ENCODE assay signal across 15 mouse cellular contexts in the genomic region with DNA sequence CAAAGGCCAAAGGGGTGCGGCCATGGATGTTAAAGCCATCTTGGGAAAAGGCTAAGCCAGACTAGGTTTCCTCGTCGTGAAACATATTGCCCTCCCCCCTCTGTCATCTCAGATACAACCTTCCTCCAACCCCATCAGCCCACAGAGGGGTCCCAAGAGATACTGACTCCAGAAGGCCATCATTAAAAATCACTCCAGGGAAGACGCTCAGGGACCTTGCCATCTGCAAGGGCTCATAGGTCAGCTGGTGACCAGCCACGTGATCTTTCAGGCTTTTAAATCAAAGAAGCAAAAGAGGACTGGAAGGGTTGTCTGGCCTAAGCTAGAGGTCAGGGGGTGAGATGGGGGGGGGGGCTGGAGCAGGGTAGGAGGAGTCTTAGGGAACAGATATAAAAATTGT. TPM values are rescaled to one million over a fixed set of nuclear protein-coding genes. Genes with fewer than 3 reads are reported as not detected.
DNase-seq lines count a peak whose midpoint lies in the region; ATAC-seq and TF ChIP-seq lines count a peak whose summit lies in the region.
"Had no signal": no experiment of that assay in that cellular context is flagged by ENCODE, and none has a peak within 500 bp of the region (broad histone marks: within the 10 kb centered on the region; RNA-seq: fewer than 3 reads in every experiment).

No protein-coding gene starts in this region.

- H3K36me3 ChIP-seq in kidney, adult 2 months (ENCODE audit: control insufficient read depth, insufficient read depth, low read length), result no peaks in the 10 kb centered on the region
- H3K36me3 ChIP-seq in midbrain, embryonic 11.5 days (ENCODE audit: control insufficient read depth, insufficient read depth, low read length), result no peaks in the 10 kb centered on the region
- H3K36me3 ChIP-seq in midbrain, postnatal 0 days (ENCODE audit: insufficient read depth, low read length), result no peaks in the 10 kb centered on the region
- H3K36me3 ChIP-seq in limb, embryonic 13.5 days, result peaks cover 8% of the 10 kb centered on the region; the same call in 1 of the 2 replicates

- no peak overlapping the region for H3K27ac ChIP-seq in cerebellum, adult 2 months (ENCODE audit: insufficient read depth, low read length)
- H3K27ac ChIP-seq in kidney, adult 2 months (ENCODE audit: insufficient read depth, low read depth, low read length), result no peak overlapping the region
- H3K27ac ChIP-seq in midbrain, embryonic 11.5 days (ENCODE audit: low read depth, low read length), result no peak overlapping the region
- H3K27ac ChIP-seq in midbrain, postnatal 0 days (ENCODE audit: low read depth, low read length), result no peak overlapping the region
- H3K27ac ChIP-seq in limb, embryonic 13.5 days, result peak overlapping the region; percentile 72
- H3K27ac ChIP-seq: forebrain, embryonic 12.5 days; hindbrain, embryonic 12.5 days had no signal

- no peaks in the 10 kb centered on the region for H3K9me3 ChIP-seq in midbrain, embryonic 11.5 days (ENCODE audit: control insufficient read depth, low read length)
- H3K9me3 ChIP-seq in midbrain, postnatal 0 days (ENCODE audit: low read length), result no peaks in the 10 kb centered on the region
- H3K9me3 ChIP-seq in limb, embryonic 13.5 days, result no peaks in the 10 kb centered on the region
- H3K9me3 ChIP-seq: forebrain, embryonic 12.5 days; hindbrain, embryonic 12.5 days had no signal

- H3K4me2 ChIP-seq in midbrain, embryonic 11.5 days, result no peak overlapping the region
- no peak overlapping the region for H3K4me2 ChIP-seq in midbrain, postnatal 0 days (ENCODE audit: low read depth, low read length, poor library complexity, severe bottlenecking)
- H3K4me2 ChIP-seq in limb, embryonic 13.5 days (replicated peaks), result peak overlapping the region; percentile 48; the same call in 1 of the 2 replicates
- H3K4me2 ChIP-seq: forebrain, embryonic 12.5 days; hindbrain, embryonic 12.5 days had no signal

- 0 out of 2 replicates have a peak, but pooled peaks have one; percentile 54 for ATAC-seq in midbrain, embryonic 11.5 days (ENCODE audit: low FRiP score)
- ATAC-seq in midbrain, postnatal 0 days (ENCODE audit: low FRiP score), result no peak
- no peak for ATAC-seq in limb, embryonic 13.5 days (ENCODE audit: low FRiP score, low read depth)
- ATAC-seq: inflammation-experienced regulatory T-cells, adult 6 months had no signal

- no peak overlapping the region for H3K9ac ChIP-seq in midbrain, embryonic 11.5 days (ENCODE audit: low read length)
- no peak overlapping the region for H3K9ac ChIP-seq in midbrain, postnatal 0 days (replicated peaks; ENCODE audit: low read length, poor library complexity, severe bottlenecking)
- H3K9ac ChIP-seq in limb, embryonic 13.5 days, result no peak overlapping the region
- H3K9ac ChIP-seq: forebrain, embryonic 12.5 days; hindbrain, embryonic 12.5 days had no signal

- 59% methylated on average over 5 of the region's 5 CpGs for WGBS in cerebellum, adult 2 months
- 55% methylated on average over 5 of the region's 5 CpGs for WGBS in kidney, adult 2 months
- 71% methylated on average over 5 of the region's 5 CpGs for WGBS in midbrain, embryonic 11.5 days
- 68% methylated on average over 5 of the region's 5 CpGs for WGBS in midbrain, postnatal 0 days
- 47% methylated on average over 5 of the region's 5 CpGs for WGBS in limb, embryonic 13.5 days

- peak; percentile 5 for DNase-seq in cerebellum, adult 9-11 months
- no peak for DNase-seq in cerebellum, adult 2 months
- peak; percentile 25 for DNase-seq in kidney, adult 2 months
- DNase-seq in kidney, postnatal 36 days, result no peak
- no peak for DNase-seq in midbrain, embryonic 11.5 days (ENCODE audit: low spot score, missing footprints)
- DNase-seq in midbrain, postnatal 0 days (ENCODE audit: low spot score), result no peak
- DNase-seq in layer of hippocampus, postnatal 25 days (ENCODE audit: extremely low spot score in 1 of 2, low spot score in 1 of 2), result no peak
- DNase-seq: adrenal gland, adult 2 months; cerebellum, adult 9-10 months; kidney, postnatal 4 days; thymus, adult 2 months had no signal

- TF ChIP-seq POLR2A in cerebellum, adult 2 months (IDR thresholded peaks at IDR 0.05; ENCODE audit: borderline replicate concordance, insufficient read depth, low read length), result no peak
- no peak for TF ChIP-seq POLR2A in kidney, adult 2 months (IDR thresholded peaks at IDR 0.05; ENCODE audit: low read depth, low read length)

- no peak overlapping the region for H3K4me3 ChIP-seq in cerebellum, adult 2 months (replicated peaks; ENCODE audit: insufficient read depth, low read depth, low read length)
- H3K4me3 ChIP-seq in kidney, adult 2 months (ENCODE audit: insufficient read depth, low read depth, low read length), result no peak overlapping the region
- no peak overlapping the region for H3K4me3 ChIP-seq in midbrain, embryonic 11.5 days (ENCODE audit: low read depth, low read length)
- no peak overlapping the region for H3K4me3 ChIP-seq in midbrain, postnatal 0 days (ENCODE audit: low read depth, low read length)
- no peak overlapping the region for H3K4me3 ChIP-seq in limb, embryonic 13.5 days
- H3K4me3 ChIP-seq: forebrain, embryonic 12.5 days; hindbrain, embryonic 12.5 days had no signal

- peaks cover 4% of the 10 kb centered on the region for H3K4me1 ChIP-seq in cerebellum, adult 2 months (ENCODE audit: control insufficient read depth, insufficient read depth, low read length)
- H3K4me1 ChIP-seq in kidney, adult 2 months (ENCODE audit: control insufficient read depth, insufficient read depth, low read length), result peaks cover 7% of the 10 kb centered on the region; the same call in 1 of the 2 replicates
- 0 out of 2 replicates have a peak, but pooled peaks cover 3% of the 10 kb centered on the region for H3K4me1 ChIP-seq in midbrain, embryonic 11.5 days (ENCODE audit: control insufficient read depth, insufficient read depth, low read length)
- peaks cover 3% of the 10 kb centered on the region; the same call in 1 of the 2 replicates for H3K4me1 ChIP-seq in midbrain, postnatal 0 days (ENCODE audit: insufficient read depth, low read length)
- peaks cover 52% of the 10 kb centered on the region for H3K4me1 ChIP-seq in limb, embryonic 13.5 days

- TF ChIP-seq CTCF in cerebellum, adult 2 months (IDR thresholded peaks at IDR 0.05; ENCODE audit: borderline replicate concordance, insufficient read depth, low read depth, low read length), result no peak
- no peak for TF ChIP-seq CTCF in kidney, adult 2 months (conservative IDR thresholded peaks at IDR 0.05; ENCODE audit: insufficient read depth, insufficient read length, low read depth, low read length)
- no peak for TF ChIP-seq CTCF in midbrain, postnatal 0 days (IDR thresholded peaks at IDR 0.05)

- H3K27me3 ChIP-seq in cerebellum, adult 2 months (ENCODE audit: control insufficient read depth, insufficient read depth, low read length), result no peaks in the 10 kb centered on the region
- no peaks in the 10 kb centered on the region for H3K27me3 ChIP-seq in kidney, adult 2 months (replicated peaks; ENCODE audit: control insufficient read depth, insufficient read depth, low read length)
- H3K27me3 ChIP-seq in midbrain, embryonic 11.5 days (ENCODE audit: control insufficient read depth, insufficient read depth, low read length), result no peaks in the 10 kb centered on the region
- H3K27me3 ChIP-seq in midbrain, postnatal 0 days (ENCODE audit: insufficient read depth, low read length), result no peaks in the 10 kb centered on the region
- no peaks in the 10 kb centered on the region for H3K27me3 ChIP-seq in limb, embryonic 13.5 days
- H3K27me3 ChIP-seq: forebrain, embryonic 12.5 days; hindbrain, embryonic 12.5 days had no signal

RNA-seq across cellular contexts. Expression of a gene that starts 34.4 kb away (rescaled TPM):
- polyA plus RNA-seq in cerebellum, adult 2 months (2012; rRNA removed), result 58.2 and 61.5 TPM in 2 replicates
- 28.0 and 28.6 TPM in 2 replicates for polyA plus RNA-seq in kidney, adult 2 months (2012; rRNA removed)
- 71.0 and 73.8 TPM in 2 replicates for polyA plus RNA-seq in midbrain, embryonic 11.5 days (2014; fragmentation: Nextera tagmentation; extraction: Ambion mirVana)
- total RNA-seq in midbrain, postnatal 0 days (2014; rRNA removed), result 38.9 and 40.5 TPM in 2 replicates
- polyA plus RNA-seq in midbrain, postnatal 0 days (2015; fragmentation: Nextera tagmentation; extraction: Ambion mirVana), result 60.4 and 72.7 TPM in 2 replicates
- polyA plus RNA-seq in limb, embryonic 13.5 days (2015; fragmentation: Nextera tagmentation; extraction: Ambion mirVana), result 130 and 137 TPM in 2 replicates
- total RNA-seq in layer of hippocampus, postnatal 25 days (2021), result 10 to 100 TPM; 50.0 to 56.6 TPM

Comparison
In these comparisons a context has a peak if more than half of its experiments do, and no peak if none do; other contexts are left out.
1. DNase-seq: peak in cerebellum, adult 9-11 months (single experiment) and kidney, adult 2 months (single experiment); none in cerebellum, adult 2 months (0 of 2), kidney, postnatal 36 days (0 of 2), midbrain, embryonic 11.5 days (single experiment), midbrain, postnatal 0 days (single experiment) and layer of hippocampus, postnatal 25 days (0 of 2).